Mouse (Mus musculus): ENCODE data around the gene Apc2.

Apc2 gene

GRCm38 (mm10) chr10:80295618-80296425, at the start of gene Apc2:
Gene Apc2, plus strand, starts transcription at chr10:80295977.
- CTCF ChIA-PET = interaction anchor here (0.5 to 2.4 kb wide), 22 partner anchors 9 to 562 kb away, joined by 3 to 10 read pairs (median 4); partner anchors contain the start of genes Adamtsl5 (in 1 of the 4), Pcsk4 (in 1 of the 4) and Reep6 (in 1 of the 4)
- POLR2A ChIA-PET = interaction anchor here (0.6 to 11.0 kb wide), 59 partner anchors 8 to 1831 kb away, joined by 3 to 169 read pairs (median 4); partner anchors contain the start of genes Mbd3 (in 3 of the 4), Adamtsl5 (in 2 of the 4), Dazap1 (in 2 of the 4) and Gamt (in 2 of the 4)

DNA sequence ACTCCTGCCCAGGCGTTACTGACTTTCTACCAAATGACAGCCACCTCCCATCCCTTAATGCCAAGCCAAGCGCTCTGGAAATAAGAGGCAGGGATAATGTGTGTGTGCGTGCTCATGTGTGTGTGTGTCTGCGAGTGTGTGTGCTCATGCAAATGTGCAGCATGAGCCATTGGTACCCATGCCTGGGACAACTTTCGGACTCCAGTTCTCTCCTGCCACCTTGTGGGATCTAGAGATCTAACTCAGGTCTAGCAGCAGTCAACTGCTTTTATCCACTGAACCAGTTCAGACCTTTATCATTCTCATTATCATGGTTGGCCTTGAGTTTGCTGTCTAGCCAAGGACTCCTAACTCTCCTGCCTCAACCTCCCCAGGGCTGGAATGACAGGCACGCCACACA, 47.9 kb upstream of the Apc2 start:
- POLR2A ChIA-PET = interaction anchor here in 3 of 4 experiments (0.6 to 1.5 kb wide), 4 partner anchors 9 to 80 kb away, joined by 3 to 6 read pairs (median 6); no protein-coding TSS in a partner anchor

DNA sequence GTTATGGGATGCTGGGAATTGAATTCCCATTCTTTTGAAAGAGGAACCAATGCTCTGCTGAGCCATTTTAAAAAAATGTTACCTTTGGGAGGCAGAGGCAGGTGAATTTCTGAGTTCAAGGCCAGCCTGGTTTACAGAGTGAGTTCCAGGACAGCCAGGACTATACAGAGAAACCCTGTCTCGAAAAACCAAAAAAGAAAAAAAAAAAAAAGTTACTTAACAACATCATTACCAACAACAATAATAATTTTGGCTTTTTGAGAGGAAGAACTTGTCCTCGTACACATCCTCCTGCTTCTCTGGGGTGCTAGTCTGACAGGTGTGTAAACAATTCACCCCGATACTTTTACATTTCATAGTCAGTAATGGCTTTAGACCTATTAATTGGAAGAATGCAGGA, 47.3 kb upstream of the Apc2 start:
- POLR2A ChIA-PET = interaction anchor here in 3 of 4 experiments (0.5 to 4.0 kb wide), 29 partner anchors 11 to 468 kb away, joined by 3 to 39 read pairs (median 3); partner anchors contain the start of genes 1600002K03Rik (in 3 of the 3), Dazap1 (in 2 of the 3), Gamt (in 2 of the 3) and Mum1 (in 2 of the 3)
- CTCF ChIA-PET = interaction anchor here in 2 of 4 experiments (0.7 to 1.5 kb wide), 4 partner anchors 12 to 74 kb away, joined by 3 to 5 read pairs (median 3); partner anchors contain the start of gene Mum1 (in 1 of the 2)

More for the DNA sequence above, 47.9 kb upstream of the Apc2 start:
- CTCF ChIA-PET = interaction anchor here in 3 of 4 experiments (0.8 to 1.7 kb wide), 4 partner anchors 72 to 128 kb away, joined by 3 to 12 read pairs (median 4); no protein-coding TSS in a partner anchor

DNA sequence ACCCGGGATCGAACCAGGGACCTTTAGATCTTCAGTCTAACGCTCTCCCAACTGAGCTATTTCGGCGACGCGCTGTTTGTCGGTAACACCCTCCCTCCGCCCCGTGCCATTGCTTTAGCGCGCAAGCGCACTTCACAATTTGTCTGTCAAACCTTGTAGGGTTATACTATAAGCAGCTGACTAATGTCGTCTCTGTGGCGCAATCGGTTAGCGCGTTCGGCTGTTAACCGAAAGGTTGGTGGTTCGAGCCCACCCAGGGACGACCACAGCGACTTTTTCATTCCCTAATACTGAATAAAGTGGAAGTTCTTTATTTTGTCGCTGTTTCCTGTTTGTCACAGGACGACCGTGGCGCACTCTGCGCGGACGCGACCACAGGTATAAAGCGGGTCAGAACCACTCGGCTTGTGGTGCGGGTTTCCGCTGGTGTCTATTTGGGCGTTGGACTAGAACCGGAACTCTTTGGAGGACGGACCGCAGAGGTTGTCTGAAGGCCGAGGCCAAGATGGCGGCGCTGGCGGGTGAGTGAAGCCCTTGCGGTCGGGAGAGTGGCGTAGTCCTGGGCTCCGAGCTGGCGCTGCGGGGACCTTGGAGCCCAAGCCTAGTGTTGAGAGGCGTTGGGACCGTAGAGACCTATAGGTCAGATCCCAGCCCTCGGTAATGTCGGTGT, 46.7 kb upstream of the Apc2 start, which contains the start of gene Ndufs7:
TSS of gene Ndufs7 (plus strand) at position 151 of the 670 bp plus-strand sequence.
- CTCF ChIA-PET = interaction anchor here in 2 of 4 experiments (0.6 to 1.5 kb wide), 5 partner anchors 11 to 116 kb away, joined by 3 to 5 read pairs (median 3); partner anchors contain the start of gene Mum1 (in 1 of the 2)
- POLR2A ChIA-PET = interaction anchor here in 3 of 4 experiments (0.5 to 4.0 kb wide), 33 partner anchors 10 to 469 kb away, joined by 3 to 39 read pairs (median 3); partner anchors contain the start of genes 1600002K03Rik (in 3 of the 3), Mum1 (in 3 of the 3), Dazap1 (in 2 of the 3) and Gamt (in 2 of the 3)

DNA sequence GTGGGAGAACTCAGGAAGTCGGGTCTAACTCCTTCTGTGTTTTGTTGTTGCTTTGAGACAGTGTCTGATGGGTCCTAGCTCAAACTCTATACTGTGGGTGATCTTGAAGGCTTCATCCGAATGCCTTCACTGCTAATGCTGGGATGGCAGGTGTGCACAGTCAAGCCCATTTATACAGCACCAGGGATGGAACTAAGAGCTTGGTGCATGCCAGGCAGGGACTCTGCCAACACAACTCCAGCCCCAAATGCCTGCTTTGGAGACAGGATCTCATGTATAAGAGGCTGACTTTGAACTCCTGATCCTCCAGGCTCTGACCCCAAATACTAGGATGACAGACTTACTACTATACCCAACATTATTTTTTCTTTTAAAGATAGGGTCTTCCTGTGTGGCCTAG, 45.7 kb upstream of the Apc2 start:
- POLR2A ChIA-PET = interaction anchor here in 3 of 4 experiments (0.5 to 4.0 kb wide), 11 partner anchors 9 to 82 kb away, joined by 3 to 39 read pairs (median 4); partner anchors contain the start of genes Dazap1 (in 2 of the 3), Gamt (in 2 of the 3), 1600002K03Rik (in 1 of the 3) and Mum1 (in 1 of the 3)
- CTCF ChIA-PET = interaction anchor here in 2 of 4 experiments (0.6 to 1.0 kb wide), 2 partner anchors 33 to 42 kb away, joined by 3 to 5 read pairs; partner anchors contain the start of gene Rps15 (in 1 of the 2)

GRCm38 (mm10) chr10:80250573-80250972, 45.2 kb upstream of the Apc2 start:
- ChIA-PET POLR2A (interaction anchor here in 3 of 4 experiments (0.6 to 4.0 kb wide), 7 partner anchors 9 to 83 kb away, joined by 3 to 39 read pairs (median 4); partner anchors contain the start of genes Dazap1 (in 2 of the 3), Gamt (in 2 of the 3) and Rps15 (in 1 of the 3)), CTCF (interaction anchor here in 2 of 4 experiments (0.6 to 1.0 kb wide), 2 partner anchors 33 to 41 kb away, joined by 3 to 5 read pairs; partner anchors contain the start of gene Rps15 (in 1 of the 2))

GRCm38 (mm10) chr10:80252011-80252410, 43.8 kb upstream of the Apc2 start:
- ChIA-PET POLR2A (interaction anchor here in 3 of 4 experiments (0.6 to 4.0 kb wide), 8 partner anchors 8 to 667 kb away, joined by 3 to 39 read pairs (median 4); partner anchors contain the start of genes Dazap1 (in 2 of the 3), Gamt (in 2 of the 3) and Rps15 (in 1 of the 3)), CTCF (interaction anchor here in 1 of 4 experiments (0.6 kb wide), 1 partner anchor 95 kb away, joined by 4 read pairs; no protein-coding TSS in a partner anchor)

GRCm38 (mm10) chr10:80252493-80253274, 43.1 kb upstream of the Apc2 start:
- CTCF ChIA-PET = no interaction called here

GRCm38 (mm10) chr10:80253551-80253950, 42.2 kb upstream of the Apc2 start:
- POLR2A ChIA-PET = interaction anchor here in 2 of 4 experiments (0.8 to 2.6 kb wide), 2 partner anchors 8 to 86 kb away, joined by 5 to 11 read pairs; partner anchors contain the start of genes Dazap1 (in 1 of the 2) and Gamt (in 1 of the 2)
- CTCF ChIA-PET = interaction anchor here in 1 of 4 experiments (1.2 kb wide), 1 partner anchor 78 kb away, joined by 4 read pairs; no protein-coding TSS in a partner anchor

More at GRCm38 (mm10) chr10:80252493-80253274, 43.1 kb upstream of the Apc2 start:
- POLR2A ChIA-PET = interaction anchor here in 3 of 4 experiments (0.8 to 4.0 kb wide), 5 partner anchors 8 to 423 kb away, joined by 3 to 39 read pairs (median 4); partner anchors contain the start of genes Dazap1 (in 2 of the 3), Gamt (in 2 of the 3) and Rps15 (in 1 of the 3)

DNA sequence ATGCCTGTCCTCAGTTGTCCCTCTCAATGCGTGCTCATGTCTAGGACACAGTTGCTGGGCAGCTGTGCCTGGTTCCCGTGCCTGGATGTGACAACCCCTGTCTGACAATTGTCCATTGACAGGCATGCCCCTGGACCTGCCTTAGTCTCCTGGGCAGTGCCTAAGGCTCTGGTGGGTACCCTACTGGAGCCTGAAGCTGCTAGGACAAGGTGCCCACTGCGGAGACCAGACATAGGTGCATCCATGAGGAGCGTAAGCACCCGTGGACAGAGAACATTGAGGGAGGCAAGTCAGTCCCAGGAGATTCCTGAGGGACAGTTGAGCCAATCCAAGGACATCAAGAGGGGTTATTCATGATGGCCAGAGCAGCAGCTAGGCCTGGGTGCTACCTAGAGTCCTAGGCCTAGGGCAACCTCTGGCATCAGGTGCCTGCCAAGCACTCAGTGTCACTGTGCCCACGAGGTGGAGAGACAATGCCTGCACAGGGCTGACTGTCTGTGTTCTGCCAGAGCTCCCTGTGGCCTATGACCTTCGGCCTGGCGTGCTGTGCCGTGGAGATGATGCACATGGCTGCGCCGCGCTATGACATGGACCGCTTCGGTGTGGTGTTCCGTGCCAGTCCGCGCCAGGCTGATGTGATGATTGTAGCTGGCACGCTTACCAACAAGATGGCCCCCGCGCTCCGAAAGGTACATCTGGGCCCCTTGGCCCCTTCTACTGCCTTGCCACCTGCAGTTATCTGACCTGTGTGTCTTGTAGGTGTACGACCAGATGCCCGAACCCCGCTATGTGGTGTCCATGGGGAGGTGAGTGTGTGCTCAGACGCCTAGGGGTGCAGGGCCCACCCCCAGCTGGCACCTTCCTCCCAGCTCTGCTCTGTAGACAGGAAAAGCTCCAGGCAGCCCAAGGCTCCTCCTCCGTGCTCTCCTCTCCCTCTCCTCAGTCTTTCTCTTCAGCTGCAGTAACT, 41.2 kb upstream of the Apc2 start:
- POLR2A ChIA-PET = interaction anchor here in 3 of 4 experiments (0.5 to 3.2 kb wide), 13 partner anchors 12 to 422 kb away, joined by 3 to 13 read pairs (median 4); partner anchors contain the start of genes Mum1 (in 1 of the 3), Rps15 (in 1 of the 3) and Tmem259 (in 1 of the 3)

DNA sequence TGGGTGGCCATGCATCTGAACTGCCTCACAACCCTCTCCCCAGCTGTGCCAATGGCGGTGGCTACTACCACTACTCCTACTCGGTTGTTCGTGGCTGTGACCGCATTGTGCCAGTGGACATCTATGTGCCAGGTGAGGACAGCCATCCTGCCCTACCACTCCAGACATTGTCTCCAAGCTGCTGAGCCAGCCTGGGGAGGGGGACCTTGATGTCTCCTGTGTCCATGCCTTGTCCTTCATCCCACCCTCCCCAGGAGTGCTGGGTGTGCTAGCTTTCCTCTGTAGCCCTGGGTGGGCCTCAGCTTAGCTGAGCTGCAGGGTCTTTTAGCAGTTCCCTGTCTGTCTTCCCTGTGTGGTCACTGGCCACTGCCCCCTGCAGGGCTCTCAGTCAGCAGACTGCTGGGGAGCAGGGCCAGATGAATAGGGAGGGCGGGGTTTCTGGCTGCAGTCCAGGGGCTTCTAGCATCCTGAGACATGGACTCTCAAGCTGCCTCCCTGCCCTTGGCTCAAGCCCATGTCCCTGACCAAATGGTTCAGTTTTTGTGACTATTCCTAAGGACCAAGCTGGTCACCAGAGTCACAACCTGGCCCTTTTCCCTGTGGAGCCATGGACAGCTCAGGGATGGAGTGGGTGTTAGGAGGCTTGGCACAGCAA, 39.8 kb upstream of the Apc2 start:
- ChIA-PET POLR2A (interaction anchor here in 3 of 4 experiments (0.5 to 12.5 kb wide), 13 partner anchors 10 to 402 kb away, joined by 3 to 169 read pairs (median 4); partner anchors contain the start of genes Rps15 (in 2 of the 3), Apc2 (in 1 of the 3), Mum1 (in 1 of the 3) and Ptbp1 (in 1 of the 3)), CTCF (interaction anchor here in 3 of 4 experiments (0.6 to 2.1 kb wide), 7 partner anchors 9 to 108 kb away, joined by 3 to 5 read pairs (median 4); partner anchors contain the start of genes Midn (in 1 of the 3) and Mum1 (in 1 of the 3))

More for the DNA sequence above, 41.2 kb upstream of the Apc2 start:
- CTCF ChIA-PET = interaction anchor here in 3 of 4 experiments (0.6 to 2.1 kb wide), 6 partner anchors 20 to 174 kb away, joined by 3 to 5 read pairs (median 4); partner anchors contain the start of gene Mum1 (in 2 of the 3)

- ChIA-PET POLR2A (interaction anchor here in 2 of 4 experiments (0.6 to 12.5 kb wide), 11 partner anchors 8 to 575 kb away, joined by 3 to 169 read pairs (median 3); partner anchors contain the start of genes Rps15 (in 2 of the 2), Apc2 (in 1 of the 2) and Ndufs7 (in 1 of the 2)), CTCF (interaction anchor here in 1 of 4 experiments (0.6 kb wide), 1 partner anchor 32 kb away, joined by 5 read pairs; the partner anchor contains the start of gene Mum1)
These were observed 37.8 kb upstream of the Apc2 start for GRCm38 (mm10) chr10:80257936-80258335.

- ChIA-PET POLR2A (interaction anchor here in 3 of 4 experiments (0.5 to 12.5 kb wide), 17 partner anchors 9 to 91 kb away, joined by 3 to 169 read pairs (median 4); partner anchors contain the start of genes Apc2 (in 2 of the 3), Ndufs7 (in 2 of the 3), Rps15 (in 2 of the 3) and Pcsk4 (in 1 of the 3)), CTCF (interaction anchor here in 1 of 4 experiments (0.5 to 1.2 kb wide), 2 partner anchors 93 to 293 kb away, joined by 3 read pairs; no protein-coding TSS in a partner anchor)
These were observed 36.9 kb upstream of the Apc2 start for GRCm38 (mm10) chr10:80258752-80259462.

Data from embryonic stem cell, embryonic (primary cell).